Mouse (Mus musculus): Measurements from ENCODE around the gene Sco1.
"Not testable (repeated sequence)": the region's sequence is repeated elsewhere in the genome, so short reads cannot be mapped to it uniquely, and the experiment has no call there.

Sco1 gene

GRCm38 (mm10) chr11:67052321-67052952 is at the start of gene Sco1, which contains the start of gene Adprm:
Gene Sco1, plus strand, starts transcription at chr11:67052670.
Gene Adprm, minus strand, starts transcription at chr11:67052594.
- DNase-seq (ENCODE audit: low spot score in 2 of 2) = peak; percentile 90 to 92

GRCm38 (mm10) chr11:67002911-67003310 is 49.6 kb upstream of the Sco1 start:
- DNase-seq (ENCODE audit: low spot score in 2 of 2) = no peak

GRCm38 (mm10) chr11:67007961-67008360 is 44.5 kb upstream of the Sco1 start:
- no peak for DNase-seq (ENCODE audit: low spot score in 2 of 2)

- no peak for DNase-seq (ENCODE audit: low spot score in 2 of 2)
These were observed 43.9 kb upstream of the Sco1 start for GRCm38 (mm10) chr11:67008528-67008927.

GRCm38 (mm10) chr11:67010430-67010829 is 42.0 kb upstream of the Sco1 start:
- DNase-seq (ENCODE audit: low spot score in 2 of 2) = no peak

- DNase-seq (ENCODE audit: low spot score in 2 of 2) = no peak
These were observed 40.8 kb upstream of the Sco1 start for GRCm38 (mm10) chr11:67011635-67012034.

- DNase-seq (ENCODE audit: low spot score in 2 of 2) = no peak
These were observed 34.5 kb upstream of the Sco1 start for GRCm38 (mm10) chr11:67017801-67018591.

GRCm38 (mm10) chr11:67019711-67020475 is 32.6 kb upstream of the Sco1 start:
- DNase-seq (ENCODE audit: low spot score in 2 of 2) = no peak

- DNase-seq (ENCODE audit: low spot score in 2 of 2) = peak; percentile 53 to 55
These were observed 31.5 kb upstream of the Sco1 start for GRCm38 (mm10) chr11:67020948-67021347.

GRCm38 (mm10) chr11:67022354-67023115 is 29.9 kb upstream of the Sco1 start:
- DNase-seq (ENCODE audit: low spot score in 2 of 2) = no peak

- DNase-seq (ENCODE audit: low spot score in 2 of 2) = not testable (repeated sequence)
These were observed 29.3 kb upstream of the Sco1 start for GRCm38 (mm10) chr11:67023191-67023590.

- no peak for DNase-seq (ENCODE audit: low spot score in 2 of 2)
These were observed 28.6 kb upstream of the Sco1 start for GRCm38 (mm10) chr11:67023802-67024340.

GRCm38 (mm10) chr11:67024867-67025477 is 27.5 kb upstream of the Sco1 start, which contains the start of gene Tmem220:
Gene Tmem220, plus strand, starts transcription at chr11:67025154.
- peak; percentile 64 to 74 for DNase-seq (ENCODE audit: low spot score in 2 of 2)

- DNase-seq (ENCODE audit: low spot score in 2 of 2) = no peak
These were observed 21.4 kb upstream of the Sco1 start for GRCm38 (mm10) chr11:67030904-67031602.

GRCm38 (mm10) chr11:67031603-67031915 is 20.9 kb upstream of the Sco1 start:
- DNase-seq (ENCODE audit: low spot score in 2 of 2) = no peak

GRCm38 (mm10) chr11:67034775-67035485 is 17.5 kb upstream of the Sco1 start:
- no peak for DNase-seq (ENCODE audit: low spot score in 2 of 2)

GRCm38 (mm10) chr11:67036229-67036628 is 16.2 kb upstream of the Sco1 start:
- DNase-seq (ENCODE audit: low spot score in 2 of 2) = no peak

- no peak for DNase-seq (ENCODE audit: low spot score in 2 of 2)
These were observed 15.6 kb upstream of the Sco1 start for GRCm38 (mm10) chr11:67036892-67037291.

- DNase-seq (ENCODE audit: low spot score in 2 of 2) = no peak
These were observed 12.7 kb upstream of the Sco1 start for GRCm38 (mm10) chr11:67039799-67040198.

GRCm38 (mm10) chr11:67040483-67040882 is 12.0 kb upstream of the Sco1 start:
- no peak for DNase-seq (ENCODE audit: low spot score in 2 of 2)

Data from frontal cortex, postnatal 36 days (tissue).